Mouse (Mus musculus) midbrain, postnatal 0 days (tissue): ENCODE measurements around the gene Wdr95. TPM values are rescaled to one million over a fixed set of nuclear protein-coding genes. Genes with fewer than 3 reads are reported as not detected.

Source experiments
- ATAC-seq: fragments of 200-750 bp; cut with Nextera tagmentation; 2 replicates; pipeline ENCODE4 v1.8.0; 2017; ENCODE audit warnings: moderate number of reproducible peaks, mild to moderate bottlenecking, moderate TSS enrichment, moderate library complexity; ENCODE audit not compliant: low FRiP score
- DNase-seq: peaks from one replicate; pipeline ENCODE4 v3.0.0-alpha.2; 2015; ENCODE audit warnings: low spot score
- H3K27ac ChIP-seq: fragments of 300-500 bp; sonication (generic); 2 replicates; pipeline ENCODE4 v1.5.1; 2014; ENCODE audit warnings: low read depth, mild to moderate bottlenecking, low read length, mixed read lengths
- H3K27me3 ChIP-seq: fragments of 300-500 bp; sonication (generic); 2 replicates; pipeline ENCODE4 v1.6.1; 2014; ENCODE audit warnings: low read length, control low read depth, mixed read lengths; ENCODE audit not compliant: insufficient read depth
- H3K36me3 ChIP-seq: fragments of 300-500 bp; sonication (generic); 2 replicates; pipeline ENCODE4 v1.6.1; 2014; ENCODE audit warnings: low read length, control low read depth, mixed read lengths; ENCODE audit not compliant: insufficient read depth
- H3K4me1 ChIP-seq: fragments of 300-500 bp; sonication (generic); 2 replicates; pipeline ENCODE4 v1.6.1; 2014; ENCODE audit warnings: mild to moderate bottlenecking, control low read depth, antibody characterized with exemption, low read length, mixed read lengths; ENCODE audit not compliant: insufficient read depth
- H3K4me2 ChIP-seq: fragments of 300-500 bp; sonication (generic); 2 replicates; pipeline ENCODE4 v1.6.1; 2014; ENCODE audit warnings: low read depth, mild to moderate bottlenecking, low read length, mixed read lengths; ENCODE audit not compliant: poor library complexity, severe bottlenecking
- H3K4me3 ChIP-seq: fragments of 300-500 bp; sonication (generic); 2 replicates; pipeline ENCODE4 v1.5.1; 2014; ENCODE audit warnings: low read depth, mild to moderate bottlenecking, low read length, moderate library complexity
- H3K9ac ChIP-seq: fragments of 300-500 bp; sonication (generic); replicated peaks from 2 replicates; pipeline ENCODE4 v1.6.1; 2014; ENCODE audit warnings: mild to moderate bottlenecking, low read length, moderate library complexity, mixed read lengths; ENCODE audit not compliant: poor library complexity, severe bottlenecking
- H3K9me3 ChIP-seq: fragments of 300-500 bp; sonication (generic); 2 replicates; pipeline ENCODE4 v1.6.1; 2016; ENCODE audit warnings: low read length, control low read depth
- CTCF ChIP-seq: IDR thresholded peaks from 2 replicates; pipeline ENCODE4 v1.5.1; 2016; ENCODE audit warnings: antibody characterized with exemption, mild to moderate bottlenecking
- WGBS: fragments of 180-500 bp; shearing (Covaris S2); extraction: QIAGEN DNeasy Blood & Tissue Kit; methylation state at CpG from one replicate; pipeline ENCODE4 v1.1.7; 2014; 5-methylcytosine and 5-hydroxymethylcytosine counted together
- polyA plus RNA-seq: library from polyadenylated mRNA; unstranded; fragments of >200 nt; fragmentation: Nextera tagmentation; extraction: Ambion mirVana; gene quantifications from 2 replicates; pipeline ENCODE4 v1.2.1, GENCODE M21; 2015
- total RNA-seq: library from RNA; depleted of rRNA; stranded (reverse); fragments of >200 nt; gene quantifications from 2 replicates; pipeline ENCODE4 v1.2.3, GENCODE M21; 2014

Wdr95 gene
- total and polyA plus RNA-seq, 2 experiments from 2014 or later: 0.33 to 0.41 TPM

- WGBS: 84% methylated on average over 14 of the region's 14 CpGs
Observed at GRCm38 (mm10) chr5:149649499-149650178, 121.2 kb downstream of the Wdr95 start.

GRCm38 (mm10) chr5:149650179-149650553 lies 121.7 kb downstream of the Wdr95 start:
- WGBS: 58% methylated on average over 4 of the region's 4 CpGs
- H3K4me2 ChIP-seq: no peak overlapping the region
- peaks cover 2% of the 10 kb centered on the region; the same call in 1 of the 2 replicates for H3K4me1 ChIP-seq
- H3K4me3 ChIP-seq: no peak overlapping the region
- no peak for TF ChIP-seq CTCF
- H3K9ac ChIP-seq: no peak overlapping the region
- DNase-seq (no peak), ATAC-seq (no peak)
- no peaks in the 10 kb centered on the region for H3K27me3 ChIP-seq
- H3K27ac ChIP-seq: no peak overlapping the region
- no peaks in the 10 kb centered on the region for H3K9me3 ChIP-seq
- H3K36me3 ChIP-seq: no peaks in the 10 kb centered on the region

More at GRCm38 (mm10) chr5:149649499-149650178, 121.2 kb downstream of the Wdr95 start:
- Histone ChIP-seq H3K4me2 (no peak overlapping the region), H3K27me3 (no peaks in the 10 kb centered on the region), H3K9ac (no peak overlapping the region), H3K9me3 (no peaks in the 10 kb centered on the region), H3K36me3 (no peaks in the 10 kb centered on the region), H3K4me1 (peaks cover 2% of the 10 kb centered on the region; the same call in 1 of the 2 replicates), H3K27ac (no peak overlapping the region), H3K4me3 (no peak overlapping the region)
- no peak for TF ChIP-seq CTCF
- ATAC-seq: no peak
- DNase-seq: no peak

DNA sequence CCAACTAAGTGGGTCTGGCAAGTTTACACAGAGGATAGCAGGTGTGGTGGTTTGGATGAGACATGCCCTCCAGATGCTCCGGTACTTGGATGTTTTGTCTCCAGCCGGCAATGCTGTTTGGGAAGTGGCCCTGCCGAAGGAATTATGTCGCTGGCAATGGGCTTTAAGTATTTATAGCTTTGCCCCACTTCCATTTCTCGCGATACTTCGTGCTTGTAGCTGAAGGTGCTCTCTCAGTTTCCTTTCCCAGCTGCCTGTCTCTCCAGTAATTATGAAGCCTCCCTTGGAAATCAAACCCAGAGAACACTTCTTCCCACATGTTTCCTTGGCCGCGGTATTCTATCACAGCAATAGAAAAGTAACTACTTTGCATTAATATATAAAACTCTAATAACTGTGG lies 127.2 kb downstream of the Wdr95 start:
- WGBS: 85% methylated on average over 9 of the region's 9 CpGs
- no peak overlapping the region for H3K27ac ChIP-seq
- ATAC-seq (no peak), DNase-seq (no peak)
- H3K9me3 ChIP-seq: no peaks in the 10 kb centered on the region
- no peaks in the 10 kb centered on the region for H3K27me3 ChIP-seq
- H3K4me1 ChIP-seq: no peaks in the 10 kb centered on the region
- no peak overlapping the region for H3K4me3 ChIP-seq
- no peak overlapping the region for H3K4me2 ChIP-seq
- no peak for TF ChIP-seq CTCF
- H3K36me3 ChIP-seq: no peaks in the 10 kb centered on the region
- no peak overlapping the region for H3K9ac ChIP-seq

GRCm38 (mm10) chr5:149658022-149658421 lies 129.5 kb downstream of the Wdr95 start:
- no peaks in the 10 kb centered on the region for H3K4me1 ChIP-seq
- peak; percentile 47 for TF ChIP-seq CTCF
- ATAC-seq (no peak), DNase-seq (no peak)
- H3K9me3 ChIP-seq: no peaks in the 10 kb centered on the region
- H3K9ac ChIP-seq: no peak overlapping the region
- no peak overlapping the region for H3K4me3 ChIP-seq
- no peak overlapping the region for H3K4me2 ChIP-seq
- H3K27me3 ChIP-seq: no peaks in the 10 kb centered on the region
- no peaks in the 10 kb centered on the region for H3K36me3 ChIP-seq
- 64% methylated on average over 3 of the region's 3 CpGs for WGBS
- no peak overlapping the region for H3K27ac ChIP-seq

GRCm38 (mm10) chr5:149658741-149659413 lies 130.4 kb downstream of the Wdr95 start:
- WGBS: 50% methylated on average over 9 of the region's 9 CpGs

GRCm38 (mm10) chr5:149659414-149659780 lies 130.9 kb downstream of the Wdr95 start:
- Histone ChIP-seq H3K9me3 (no peaks in the 10 kb centered on the region), H3K27ac (no peak overlapping the region), H3K9ac (no peak overlapping the region), H3K27me3 (no peaks in the 10 kb centered on the region), H3K4me3 (no peak overlapping the region), H3K4me1 (no peaks in the 10 kb centered on the region), H3K36me3 (no peaks in the 10 kb centered on the region), H3K4me2 (no peak overlapping the region)
- ATAC-seq (no peak), DNase-seq (no peak)
- WGBS: 44% methylated on average over 9 of the region's 9 CpGs
- TF ChIP-seq CTCF: no peak

More at GRCm38 (mm10) chr5:149658741-149659413, 130.4 kb downstream of the Wdr95 start:
- DNase-seq: no peak
- no peak for ATAC-seq
- Histone ChIP-seq H3K27ac (no peak overlapping the region), H3K4me2 (no peak overlapping the region), H3K4me3 (no peak overlapping the region), H3K27me3 (no peaks in the 10 kb centered on the region), H3K9me3 (no peaks in the 10 kb centered on the region), H3K36me3 (no peaks in the 10 kb centered on the region), H3K9ac (no peak overlapping the region), H3K4me1 (no peaks in the 10 kb centered on the region)
- TF ChIP-seq CTCF: no peak
